Mouse (Mus musculus) liver, embryonic 11.5 days (tissue): ENCODE results near the gene Mctp1. TPM values are rescaled to one million over a fixed set of nuclear protein-coding genes. Genes with fewer than 3 reads are reported as not detected.
"Not testable (repeated sequence)": the region's sequence is repeated elsewhere in the genome, so short reads cannot be mapped to it uniquely, and the experiment has no call there.

Experiments
- ATAC-seq: fragments of 200-750 bp; cut with Nextera tagmentation; replicated peaks from 2 replicates; pipeline ENCODE4 v1.8.0; 2017; ENCODE audit warnings: moderate number of reproducible peaks, mild to moderate bottlenecking, moderate TSS enrichment, moderate library complexity; ENCODE audit not compliant: low FRiP score
- DNase-seq: peaks from one replicate; pipeline ENCODE4 v3.0.0-alpha.2; 2017; ENCODE audit warnings: low spot score
- H3K27ac ChIP-seq: fragments of 300-500 bp; sonication (generic); 2 replicates; pipeline ENCODE4 v1.5.1; 2014; ENCODE audit warnings: mild to moderate bottlenecking, low read depth, low read length, control low read depth
- H3K27me3 ChIP-seq: fragments of 300-500 bp; sonication (generic); replicated peaks from 2 replicates; pipeline ENCODE4 v1.6.1; 2014; ENCODE audit warnings: low read length, mixed read lengths; ENCODE audit not compliant: control insufficient read depth, insufficient read depth
- H3K36me3 ChIP-seq: fragments of 300-500 bp; sonication (generic); 2 replicates; pipeline ENCODE4 v1.6.1; 2014; ENCODE audit warnings: mild to moderate bottlenecking, low read length, moderate library complexity, mixed read lengths; ENCODE audit not compliant: control insufficient read depth, insufficient read depth
- H3K4me1 ChIP-seq: fragments of 300-500 bp; sonication (generic); replicated peaks from 2 replicates; pipeline ENCODE4 v1.6.1; 2014; ENCODE audit warnings: low read length, mixed read lengths; ENCODE audit not compliant: control insufficient read depth, insufficient read depth
- H3K4me2 ChIP-seq: fragments of 300-500 bp; sonication (generic); 2 replicates; pipeline ENCODE4 v1.6.1; 2014; ENCODE audit warnings: mild to moderate bottlenecking, control low read depth, moderate library complexity
- H3K4me3 ChIP-seq: fragments of 300-500 bp; sonication (generic); 2 replicates; pipeline ENCODE4 v1.5.1; 2014; ENCODE audit warnings: low read depth, low read length, control low read depth
- H3K9ac ChIP-seq: fragments of 300-500 bp; sonication (generic); 2 replicates; pipeline ENCODE4 v1.6.1; 2014; ENCODE audit warnings: low read depth, low read length, control low read depth
- H3K9me3 ChIP-seq: fragments of 300-500 bp; sonication (generic); 2 replicates; pipeline ENCODE4 v1.6.1; 2016; ENCODE audit warnings: low read length, inconsistent platforms, mixed read lengths; ENCODE audit not compliant: control insufficient read depth
- WGBS: fragments of 180-500 bp; shearing (Covaris S2); extraction: QIAGEN DNeasy Blood & Tissue Kit; methylation state at CpG from one replicate; pipeline ENCODE4 v1.1.7; 2014; 5-methylcytosine and 5-hydroxymethylcytosine counted together
- polyA plus RNA-seq: library from polyadenylated mRNA; unstranded; fragments of >200 nt; fragmentation: Nextera tagmentation; extraction: Ambion mirVana; gene quantifications from 2 replicates; pipeline ENCODE4 v1.2.1, GENCODE M21; 2014

Gene Mctp1
- polyA plus RNA-seq, 1 experiment from 2014 or later, result 0.89 TPM

- H3K4me3 ChIP-seq, result no peak overlapping the region
- DNase-seq (no peak), ATAC-seq (no peak)
- no peak overlapping the region for H3K27ac ChIP-seq
- no peaks in the 10 kb centered on the region for H3K27me3 ChIP-seq
- no peaks in the 10 kb centered on the region for H3K36me3 ChIP-seq
- H3K9ac ChIP-seq, result no peak overlapping the region
- H3K4me1 ChIP-seq, result no peaks in the 10 kb centered on the region
- WGBS, result 73% methylated on average over 5 of the region's 5 CpGs
- H3K9me3 ChIP-seq, result no peaks in the 10 kb centered on the region
- no peak overlapping the region for H3K4me2 ChIP-seq
Measured at GRCm38 (mm10) chr13:76927875-76928440, 543.6 kb downstream of the Mctp1 start.

- Histone ChIP-seq H3K4me2 (no peak overlapping the region), H3K27ac (no peak overlapping the region), H3K9me3 (no peaks in the 10 kb centered on the region), H3K36me3 (no peaks in the 10 kb centered on the region), H3K27me3 (no peaks in the 10 kb centered on the region), H3K4me1 (no peaks in the 10 kb centered on the region), H3K4me3 (no peak overlapping the region), H3K9ac (no peak overlapping the region)
- ATAC-seq (no peak), DNase-seq (no peak)
- 69% methylated on average over 3 of the region's 3 CpGs for WGBS
Measured at GRCm38 (mm10) chr13:76929152-76929551, 544.8 kb downstream of the Mctp1 start.

- WGBS, result 77% methylated on average over 5 of the region's 5 CpGs
- no peak overlapping the region for H3K4me2 ChIP-seq
- H3K9me3 ChIP-seq, result no peaks in the 10 kb centered on the region
- no peak overlapping the region for H3K27ac ChIP-seq
- H3K4me1 ChIP-seq, result no peaks in the 10 kb centered on the region
- no peak overlapping the region for H3K4me3 ChIP-seq
- DNase-seq (no peak), ATAC-seq (no peak)
- H3K9ac ChIP-seq, result no peak overlapping the region
- no peaks in the 10 kb centered on the region for H3K36me3 ChIP-seq
- H3K27me3 ChIP-seq, result no peaks in the 10 kb centered on the region
Measured at GRCm38 (mm10) chr13:76932933-76933332, 548.6 kb downstream of the Mctp1 start.

GRCm38 (mm10) chr13:76949234-76949633, 564.9 kb downstream of the Mctp1 start:
- Histone ChIP-seq H3K9me3 (no peaks in the 10 kb centered on the region), H3K27me3 (no peaks in the 10 kb centered on the region), H3K4me1 (no peaks in the 10 kb centered on the region), H3K36me3 (no peaks in the 10 kb centered on the region), H3K27ac (no peak overlapping the region), H3K4me3 (no peak overlapping the region), H3K9ac (no peak overlapping the region), H3K4me2 (no peak overlapping the region)
- no peak for DNase-seq
- no peak for ATAC-seq

GRCm38 (mm10) chr13:76967588-76967987, 583.3 kb downstream of the Mctp1 start:
- Histone ChIP-seq H3K4me2 (no peak overlapping the region), H3K27ac (no peak overlapping the region), H3K9ac (no peak overlapping the region), H3K27me3 (no peaks in the 10 kb centered on the region), H3K4me3 (no peak overlapping the region), H3K4me1 (no peaks in the 10 kb centered on the region), H3K36me3 (no peaks in the 10 kb centered on the region), H3K9me3 (no peaks in the 10 kb centered on the region)
- ATAC-seq (no peak), DNase-seq (no peak)

- no peak for DNase-seq
- H3K27ac ChIP-seq, result no peak overlapping the region
Measured at GRCm38 (mm10) chr13:76969386-76969785, 585.1 kb downstream of the Mctp1 start.

GRCm38 (mm10) chr13:76971046-76971445, 586.7 kb downstream of the Mctp1 start:
- not testable (repeated sequence) for DNase-seq, H3K4me3 ChIP-seq, H3K4me2 ChIP-seq, H3K27me3 ChIP-seq, ATAC-seq, H3K4me1 ChIP-seq, H3K36me3 ChIP-seq, H3K27ac ChIP-seq, H3K9me3 ChIP-seq, H3K9ac ChIP-seq
- WGBS, result 89% methylated on average over 3 of the region's 3 CpGs

More at GRCm38 (mm10) chr13:76969386-76969785, 585.1 kb downstream of the Mctp1 start:
- H3K27me3 ChIP-seq, result no peaks in the 10 kb centered on the region
- H3K36me3 ChIP-seq, result no peaks in the 10 kb centered on the region
- 3% methylated on average over 2 of the region's 2 CpGs for WGBS
- no peaks in the 10 kb centered on the region for H3K9me3 ChIP-seq
- no peak overlapping the region for H3K4me3 ChIP-seq
- ATAC-seq, result no peak
- no peak overlapping the region for H3K9ac ChIP-seq
- no peaks in the 10 kb centered on the region for H3K4me1 ChIP-seq
- no peak overlapping the region for H3K4me2 ChIP-seq

- no peak for DNase-seq
- 77% methylated on average over 3 of the region's 3 CpGs for WGBS
- no peak overlapping the region for H3K9ac ChIP-seq
- H3K36me3 ChIP-seq, result no peaks in the 10 kb centered on the region
- ATAC-seq, result no peak
- no peaks in the 10 kb centered on the region for H3K27me3 ChIP-seq
- H3K4me2 ChIP-seq, result no peak overlapping the region
- H3K4me3 ChIP-seq, result no peak overlapping the region
- H3K9me3 ChIP-seq, result no peaks in the 10 kb centered on the region
- no peak overlapping the region for H3K27ac ChIP-seq
- H3K4me1 ChIP-seq, result no peaks in the 10 kb centered on the region
Measured at GRCm38 (mm10) chr13:77002628-77003027, 618.3 kb downstream of the Mctp1 start.

GRCm38 (mm10) chr13:77003684-77004083, 619.3 kb downstream of the Mctp1 start:
- H3K9ac ChIP-seq, result no peak overlapping the region
- no peaks in the 10 kb centered on the region for H3K27me3 ChIP-seq
- H3K4me3 ChIP-seq, result no peak overlapping the region
- no peak overlapping the region for H3K27ac ChIP-seq
- H3K9me3 ChIP-seq, result no peaks in the 10 kb centered on the region
- H3K36me3 ChIP-seq, result no peaks in the 10 kb centered on the region
- no peaks in the 10 kb centered on the region for H3K4me1 ChIP-seq
- DNase-seq (no peak), ATAC-seq (no peak)
- WGBS, result 73% methylated on average over 1 of the region's 1 CpGs
- H3K4me2 ChIP-seq, result no peak overlapping the region
